Mouse (Mus musculus): Measurements from ENCODE around the gene Gm2001. TPM values are rescaled to one million over a fixed set of nuclear protein-coding genes. Genes with fewer than 3 reads are reported as not detected.
"Not testable (repeated sequence)": the region's sequence is repeated elsewhere in the genome, so short reads cannot be mapped to it uniquely, and the experiment has no call there.

The Gm2001 gene
- not detected for total RNA-seq (2021)
- long read RNA-seq, experiment 1 = 0 reads
- long read RNA-seq, experiment 2 = 0 reads

DNA sequence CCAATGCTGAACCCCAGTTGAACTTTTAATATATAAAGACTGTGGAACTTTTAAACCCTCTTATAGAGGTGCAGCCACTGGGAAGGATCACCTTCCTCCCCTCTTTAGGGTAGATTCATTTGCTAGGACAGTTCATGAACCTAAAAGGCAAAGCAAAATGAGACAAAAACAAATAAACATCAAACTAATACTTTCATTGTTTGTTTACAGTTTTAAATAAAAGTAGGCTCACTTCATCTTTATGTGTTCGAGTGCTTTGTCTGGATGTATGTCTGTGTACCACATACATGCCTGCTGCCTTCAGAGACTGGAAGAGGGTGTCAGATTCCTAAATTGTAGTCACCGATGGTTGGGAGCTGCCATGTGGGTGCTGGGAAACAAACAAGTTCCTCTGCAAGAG, at the start of gene Gm2001:
Gene Gm2001, minus strand, starts transcription at position 101 of the 400 bp plus-strand sequence.
- not testable (repeated sequence) for DNase-seq

DNA sequence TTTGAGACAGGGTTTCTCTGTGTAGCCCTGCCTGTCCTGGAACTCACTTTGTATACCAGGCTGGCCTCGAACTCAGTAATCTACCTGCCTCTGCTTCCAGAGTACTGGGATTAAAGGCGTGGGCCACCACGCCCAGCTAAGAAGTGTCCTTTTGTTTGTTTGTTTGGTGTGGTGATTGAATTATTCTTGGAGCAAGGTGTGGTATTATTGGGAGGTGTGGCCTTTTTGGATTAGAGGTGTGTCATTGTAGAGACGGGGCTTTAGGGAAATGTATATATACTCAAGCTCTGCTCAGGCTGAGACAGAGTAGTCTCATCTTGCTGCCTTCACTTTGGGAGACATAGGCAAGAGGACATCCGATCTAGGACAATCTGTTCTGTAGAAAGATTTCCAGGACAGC, 31.6 kb upstream of the Gm2001 start, which contains the start of gene Gm2016:
Gene Gm2016, plus strand, starts transcription at position 301 of the 400 bp plus-strand sequence.
- DNase-seq = not testable (repeated sequence)

DNA sequence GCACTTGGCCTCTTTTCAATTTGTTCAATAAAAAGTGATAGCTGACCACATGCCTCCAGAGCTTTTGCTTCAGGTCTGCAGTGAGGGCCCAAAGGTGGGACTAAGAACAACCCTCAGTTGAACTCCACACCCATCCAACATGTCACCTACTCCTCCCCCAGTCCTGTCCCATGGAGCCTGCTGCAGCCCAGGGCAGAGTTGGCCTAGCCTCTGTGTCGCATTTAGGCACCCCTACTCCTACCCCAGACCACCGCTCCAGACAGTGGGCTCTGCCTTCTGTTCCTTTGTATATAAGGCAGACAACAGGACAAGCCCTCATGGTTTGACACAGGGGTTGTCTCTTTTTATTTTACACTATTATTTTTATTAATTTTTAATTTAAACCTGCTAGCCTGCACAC, 21.9 kb upstream of the Gm2001 start:
- not testable (repeated sequence) for DNase-seq

DNA sequence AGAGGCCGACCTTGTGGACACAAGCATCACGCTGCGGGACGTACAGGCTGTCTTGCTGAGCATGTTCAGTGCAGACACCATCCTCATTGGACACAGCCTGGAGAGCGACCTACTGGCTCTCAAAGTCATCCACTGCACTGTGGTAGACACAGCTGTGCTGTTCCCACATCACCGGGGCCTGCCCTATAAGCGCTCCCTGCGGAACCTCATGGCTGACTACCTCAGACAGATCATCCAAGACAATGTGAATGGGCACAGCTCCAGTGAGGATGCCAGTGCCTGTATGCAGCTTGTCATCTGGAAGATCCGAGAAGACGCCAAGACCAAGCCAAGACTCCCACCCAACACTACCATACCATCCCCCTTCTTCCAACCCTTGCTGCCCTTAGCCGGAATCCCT, 21.5 kb upstream of the Gm2001 start:
- not testable (repeated sequence) for DNase-seq

DNA sequence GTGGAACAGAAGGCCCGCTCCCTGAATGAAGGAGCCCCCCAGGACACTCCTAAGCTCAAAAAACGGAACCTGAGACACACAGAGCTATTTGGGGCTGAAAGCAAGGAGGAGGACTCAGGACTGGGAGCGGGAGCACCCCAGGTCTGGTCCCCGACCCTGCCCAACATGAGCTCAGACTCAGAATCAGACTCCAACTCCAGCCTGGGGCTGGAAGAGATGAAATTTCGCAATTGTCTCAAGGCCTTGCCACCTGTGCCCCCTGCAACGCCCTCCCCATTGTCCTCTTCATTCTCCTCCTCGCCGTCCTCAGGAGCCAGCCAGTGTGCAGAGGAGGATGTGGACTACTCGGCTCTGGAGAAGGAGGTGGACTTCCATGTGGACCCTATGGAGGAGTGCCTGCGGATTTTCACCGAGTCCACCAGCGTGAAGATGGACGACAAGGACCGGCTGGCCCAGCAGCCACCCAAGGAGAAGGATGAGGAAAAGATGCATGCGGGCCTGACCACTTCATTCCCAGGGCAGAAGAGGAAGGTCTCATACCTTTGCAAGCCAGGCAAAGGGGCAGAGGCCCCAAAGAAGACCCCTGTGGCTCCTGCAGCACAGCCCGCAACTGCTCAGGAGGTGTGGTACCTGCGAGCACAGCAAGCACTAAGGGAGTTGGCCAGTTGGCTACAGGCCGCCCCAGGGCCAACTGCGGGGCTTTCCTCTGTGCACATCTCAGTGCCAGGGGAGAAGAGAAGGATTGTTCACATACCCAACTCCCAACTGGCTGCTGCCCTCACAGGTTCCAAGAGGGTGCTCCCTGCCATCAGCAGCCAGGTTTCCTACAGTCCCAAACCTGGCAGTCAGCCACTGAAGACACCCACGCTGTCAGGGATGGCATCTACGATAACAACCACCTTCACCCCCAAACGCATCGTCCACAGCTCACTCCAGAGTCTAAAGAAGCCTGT, 19.9 kb upstream of the Gm2001 start:
- not testable (repeated sequence) for DNase-seq

DNA sequence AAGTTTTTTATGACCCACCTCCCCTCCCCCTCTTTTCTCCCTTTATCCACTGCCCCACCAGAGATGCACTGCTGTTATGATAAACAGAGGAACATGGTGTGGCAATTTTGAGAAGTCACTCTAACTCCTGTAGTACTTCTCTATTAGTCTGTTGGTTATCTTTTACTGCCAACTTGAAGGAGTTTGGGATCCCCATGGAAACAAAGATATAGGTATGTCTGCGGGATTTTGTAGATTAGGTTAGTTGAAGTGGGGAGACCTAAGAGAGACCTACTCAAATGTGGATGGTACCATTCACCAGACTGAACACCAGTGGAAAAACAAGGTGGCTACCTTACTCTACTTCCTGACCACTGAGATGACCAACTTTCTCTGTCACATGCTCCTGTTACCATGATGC, 13.9 kb upstream of the Gm2001 start:
- not testable (repeated sequence) for DNase-seq

DNA sequence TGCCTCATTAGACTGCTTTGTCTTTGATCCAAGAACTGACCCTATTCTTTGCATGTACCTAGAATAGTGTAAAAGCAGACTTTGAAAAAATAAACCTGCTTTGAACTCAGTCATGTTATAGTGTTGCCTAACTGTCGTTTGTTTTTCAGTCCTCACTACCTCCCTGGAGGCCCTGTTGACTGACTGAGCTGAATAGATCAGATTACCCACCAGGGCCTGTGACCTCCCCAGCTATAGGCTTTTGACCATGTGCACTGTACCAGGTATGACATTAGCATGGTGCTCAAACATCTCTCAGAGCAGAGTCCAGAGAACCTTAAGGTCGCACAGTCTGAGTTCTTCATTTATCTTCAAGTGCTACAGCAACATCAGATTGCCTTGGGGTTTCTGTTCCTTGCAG, 8.5 kb upstream of the Gm2001 start:
- DNase-seq = not testable (repeated sequence)

DNA sequence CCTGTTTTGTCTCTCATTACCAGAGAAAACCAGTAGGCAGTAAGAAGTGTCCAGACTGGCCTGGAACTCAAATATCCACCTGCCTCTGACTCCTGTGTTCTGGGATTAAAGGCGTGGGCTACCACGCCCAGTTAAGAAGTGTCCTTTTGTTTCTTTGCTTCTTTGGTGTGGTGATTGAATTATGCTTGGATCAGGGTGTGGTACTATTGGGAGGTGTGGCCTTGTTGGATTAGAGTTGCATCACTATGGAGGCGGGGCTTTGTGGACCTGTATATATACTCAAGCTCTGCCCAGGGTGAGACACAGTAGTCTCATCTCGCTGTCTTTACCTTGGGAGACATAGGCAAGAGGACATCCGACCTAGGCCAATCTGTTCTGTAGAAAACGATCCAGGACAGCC, 25.9 kb downstream of the Gm2001 start, which contains the start of gene BB287469:
Gene BB287469, plus strand, starts transcription at position 301 of the 400 bp plus-strand sequence.
- DNase-seq = not testable (repeated sequence)

DNA sequence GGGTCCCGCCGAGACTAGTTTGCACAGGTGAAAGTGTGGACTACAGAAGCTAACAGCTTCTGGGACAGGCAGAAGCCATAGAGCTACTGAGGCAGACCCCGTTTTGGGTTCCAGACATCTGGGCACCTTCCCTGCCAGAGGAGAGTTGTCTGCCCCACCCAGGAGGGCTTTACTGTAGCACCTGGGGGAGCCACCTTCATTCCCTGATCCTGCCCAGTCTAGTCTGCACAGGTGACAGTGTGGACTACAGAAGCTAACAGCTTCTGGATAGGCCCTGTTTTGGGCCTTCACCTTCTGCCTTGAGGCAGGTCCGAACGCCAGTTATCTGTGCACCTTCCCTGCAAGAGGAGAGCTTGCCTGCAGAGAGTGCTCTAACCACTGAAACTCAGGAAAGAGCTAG, 44.2 kb downstream of the Gm2001 start:
- not testable (repeated sequence) for DNase-seq

DNA sequence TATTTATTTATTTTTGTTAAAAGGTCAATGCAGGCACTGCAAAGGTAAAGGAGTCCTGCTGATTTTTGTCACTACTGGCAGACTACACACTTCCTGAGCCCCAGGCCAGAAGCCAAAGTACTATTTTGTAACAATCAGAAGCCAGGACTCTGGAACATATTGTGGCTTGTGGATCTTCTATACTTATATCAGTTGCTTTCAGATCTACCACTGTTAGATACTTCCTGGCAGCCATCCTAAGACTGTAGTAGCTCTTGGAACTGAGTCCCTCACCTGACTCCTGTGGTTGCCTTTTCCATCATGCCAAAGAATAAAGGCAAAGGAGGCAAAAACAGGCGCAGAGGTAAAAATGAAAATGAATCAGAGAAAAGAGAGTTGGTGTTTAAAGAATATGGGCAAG, 46.9 kb downstream of the Gm2001 start, which contains the start of gene Gm21936:
Gene Gm21936, plus strand, starts transcription at position 301 of the 400 bp plus-strand sequence.
- DNase-seq = not testable (repeated sequence)

Other genes with a start within 250 kb of the Gm2001 start
- not detected for gene Oog1, start 239.7 kb downstream of the Gm2001 start, total RNA-seq (2021)
- gene Gm4027, start 223.5 kb downstream of the Gm2001 start, total RNA-seq (2021) = not detected
- gene Gm16381, start 197.7 kb downstream of the Gm2001 start, total RNA-seq (2021) = not detected
- gene Gm21319, start 66.6 kb downstream of the Gm2001 start, total RNA-seq (2021) = not detected
- gene Gm21936, start 46.8 kb downstream of the Gm2001 start, total RNA-seq (2021) = not detected
- not detected for gene BB287469, start 25.8 kb downstream of the Gm2001 start, total RNA-seq (2021)
- gene Gm2016, start 31.7 kb upstream of the Gm2001 start, total RNA-seq (2021) = not detected
- gene Gm2022, start 53.0 kb upstream of the Gm2001 start, total RNA-seq (2021) = not detected
- not detected for gene Gm2035, start 77.5 kb upstream of the Gm2001 start, total RNA-seq (2021)
- gene Gm2042, start 111.7 kb upstream of the Gm2001 start, total RNA-seq (2021) = not detected
- gene Gm2075, start 169.5 kb upstream of the Gm2001 start, total RNA-seq (2021) = not detected
- gene Gm6803, start 176.4 kb upstream of the Gm2001 start, total RNA-seq (2021) = not detected
- not detected for gene Gm2056, start 184.7 kb upstream of the Gm2001 start, total RNA-seq (2021)
- gene Gm16368, start 241.4 kb upstream of the Gm2001 start, total RNA-seq (2021) = not detected